In genomic region chr7:87145896-87146295, GRCm38 (mm10) we compare ENCODE assay signal across 23 mouse cellular contexts.
"Had no signal": no experiment of that assay in that cellular context is flagged by ENCODE, and none has a peak within 500 bp of the region (broad histone marks: within the 10 kb centered on the region; RNA-seq: fewer than 3 reads in every experiment).

No protein-coding gene starts in this region.

- H3K4me1 ChIP-seq: heart, embryonic 13.5 days; heart, embryonic 15.5 days; hindbrain, embryonic 13.5 days; hindbrain, embryonic 15.5 days; limb, embryonic 10.5 days; limb, embryonic 12.5 days; liver, embryonic 12.5 days had no signal

- H3K9me3 ChIP-seq: heart, embryonic 13.5 days; heart, embryonic 15.5 days; hindbrain, embryonic 13.5 days; hindbrain, embryonic 15.5 days; limb, embryonic 10.5 days; limb, embryonic 12.5 days; liver, embryonic 12.5 days had no signal

- H3K4me3 ChIP-seq: heart, adult 2 months; heart, embryonic 13.5 days; heart, embryonic 15.5 days; hindbrain, embryonic 13.5 days; hindbrain, embryonic 15.5 days; layer of hippocampus, adult 2 months; left cerebral cortex, adult 2 months; limb, embryonic 10.5 days; limb, embryonic 12.5 days; liver, embryonic 12.5 days had no signal

- ATAC-seq: forebrain, postnatal 0 days; hindbrain, postnatal 0 days; intestine, embryonic 16.5 days; liver, embryonic 12.5 days had no signal

- H3K4me2 ChIP-seq: heart, embryonic 11.5 days; heart, embryonic 13.5 days; heart, embryonic 15.5 days; hindbrain, embryonic 13.5 days; hindbrain, embryonic 15.5 days; limb, embryonic 12.5 days; liver, embryonic 12.5 days had no signal

- DNase-seq: forebrain, postnatal 0 days; gastrocnemius, postnatal 14 days; gastrocnemius, postnatal 36 days; heart, adult 11 months; heart, adult 2 months; heart, postnatal 14 days; heart, postnatal 36 days; liver; lung, adult 2 months had no signal

- H3K36me3 ChIP-seq: heart, embryonic 13.5 days; heart, embryonic 15.5 days; hindbrain, embryonic 13.5 days; hindbrain, embryonic 15.5 days; limb, embryonic 10.5 days; limb, embryonic 12.5 days; liver, embryonic 12.5 days had no signal

- H3K27ac ChIP-seq: heart, adult 2 months; heart, embryonic 13.5 days; heart, embryonic 15.5 days; hindbrain, embryonic 13.5 days; hindbrain, embryonic 15.5 days; hindbrain, postnatal 0 days; kidney, postnatal 0 days; layer of hippocampus, adult 2 months; left cerebral cortex, adult 2 months; limb, embryonic 10.5 days; limb, embryonic 12.5 days; liver, embryonic 12.5 days; liver, embryonic 14.5 days had no signal

- H3K9ac ChIP-seq: forebrain, postnatal 0 days; heart, embryonic 13.5 days; heart, embryonic 15.5 days; hindbrain, embryonic 13.5 days; hindbrain, embryonic 15.5 days; limb, embryonic 12.5 days; liver, embryonic 12.5 days; liver, embryonic 14.5 days had no signal

- H3K27me3 ChIP-seq: heart, embryonic 13.5 days; heart, embryonic 15.5 days; hindbrain, embryonic 13.5 days; hindbrain, embryonic 15.5 days; limb, embryonic 12.5 days; liver, embryonic 12.5 days had no signal
